Mouse (Mus musculus) brain, embryonic 14.5 days (tissue): Measurements from ENCODE around the gene Bri3. TPM values are rescaled to one million over a fixed set of nuclear protein-coding genes. Genes with fewer than 3 reads are reported as not detected.

Experiments used
- DNase-seq: peaks from one replicate; pipeline ENCODE4 v3.0.0-alpha.2; 2011; ENCODE audit warnings: low read depth
- CTCF ChIP-seq: fragments of 200-500 bp; IDR thresholded peaks from 2 replicates; pipeline ENCODE4 v1.5.1; 2012; ENCODE audit warnings: inconsistent platforms, mild to moderate bottlenecking, moderate library complexity, borderline replicate concordance; ENCODE audit not compliant: insufficient read depth, insufficient read length; ENCODE audit errors: extremely low read depth
- POLR2A ChIP-seq: fragments of 200-500 bp; IDR thresholded peaks from 2 replicates; pipeline ENCODE4 v1.6.1; 2012; ENCODE audit warnings: mild to moderate bottlenecking, inconsistent platforms, borderline replicate concordance; ENCODE audit not compliant: poor library complexity, insufficient read depth, insufficient read length, severe bottlenecking; ENCODE audit errors: extremely low read depth
- polyA plus RNA-seq: library from polyadenylated mRNA; depleted of rRNA; stranded (reverse); fragments of >200 nt; gene quantifications from 2 replicates; pipeline ENCODE4 v1.2.3, GENCODE M21; 2012

Bri3 gene
- polyA plus RNA-seq, 1 experiment, result 97.3 TPM

- TF ChIP-seq CTCF (no peak), POLR2A (no peak)
- no peak for DNase-seq
Observed at GRCm38 (mm10) chr5:144370986-144371385, 126.7 kb downstream of the Bri3 start.

GRCm38 (mm10) chr5:144372177-144372576 is 127.9 kb downstream of the Bri3 start:
- DNase-seq, result no peak
- TF ChIP-seq CTCF (no peak), POLR2A (no peak)

DNA sequence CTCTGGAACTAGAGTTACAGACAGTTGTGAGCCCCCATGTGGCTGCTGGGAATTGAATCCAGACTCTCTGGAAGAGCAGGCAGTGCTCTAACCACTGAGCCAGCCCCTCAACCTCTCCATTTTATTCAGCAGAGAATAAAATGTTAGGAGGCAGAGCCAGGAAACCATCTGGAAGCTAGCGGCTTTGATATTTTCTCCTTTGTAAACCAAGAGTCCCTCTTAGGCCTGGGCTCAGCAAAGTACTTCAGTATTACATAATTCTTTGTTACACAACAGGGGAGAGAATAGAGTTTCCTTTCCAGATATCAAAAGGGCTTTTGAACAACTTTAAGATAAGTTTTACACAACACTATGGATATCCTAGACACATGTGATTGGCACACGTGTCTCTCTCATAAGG is 128.6 kb downstream of the Bri3 start:
- no peak for TF ChIP-seq POLR2A
- no peak for TF ChIP-seq CTCF
- no peak for DNase-seq

DNA sequence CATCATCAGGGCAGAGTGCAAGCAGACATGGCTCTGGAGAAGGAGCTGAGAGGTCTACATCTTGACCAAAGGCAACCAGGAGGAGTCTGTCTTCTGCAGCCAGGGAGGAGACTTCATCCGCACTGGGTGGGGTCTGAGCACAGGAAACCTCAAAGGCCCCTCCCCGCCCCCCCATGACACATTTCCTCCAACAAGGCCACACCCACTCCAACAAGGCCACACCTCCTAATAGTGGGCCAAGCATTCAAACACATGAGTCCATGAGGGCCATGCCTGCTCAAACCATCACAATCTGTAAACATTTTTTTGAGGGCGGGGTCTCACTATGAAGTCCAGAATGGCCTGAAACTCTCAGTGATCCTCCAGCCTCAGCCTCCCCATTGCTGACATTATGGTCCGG is 135.2 kb downstream of the Bri3 start:
- no peak for DNase-seq

DNA sequence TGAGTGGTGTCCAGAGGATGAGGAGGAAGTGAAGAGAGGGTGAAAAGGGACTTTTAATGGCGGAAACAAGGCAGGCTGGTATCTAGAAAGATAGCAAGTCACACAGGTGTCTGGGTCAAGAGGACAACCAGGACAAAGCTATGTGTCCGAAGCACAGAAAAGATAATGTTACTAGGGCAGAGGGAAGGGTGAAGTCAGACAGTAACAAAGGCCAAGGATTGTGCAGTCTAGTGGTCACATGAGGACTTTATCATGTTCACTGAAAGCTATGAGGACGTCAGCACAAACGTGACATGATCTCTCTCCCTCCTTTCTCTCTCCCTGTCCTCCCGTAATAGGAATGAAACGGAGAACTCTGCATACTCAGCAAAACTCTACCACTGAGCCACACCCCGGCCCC is 136.5 kb downstream of the Bri3 start:
- no peak for DNase-seq
- TF ChIP-seq CTCF (no peak), POLR2A (no peak)

More for the DNA sequence above, 135.2 kb downstream of the Bri3 start:
- TF ChIP-seq POLR2A (no peak), CTCF (no peak)

DNA sequence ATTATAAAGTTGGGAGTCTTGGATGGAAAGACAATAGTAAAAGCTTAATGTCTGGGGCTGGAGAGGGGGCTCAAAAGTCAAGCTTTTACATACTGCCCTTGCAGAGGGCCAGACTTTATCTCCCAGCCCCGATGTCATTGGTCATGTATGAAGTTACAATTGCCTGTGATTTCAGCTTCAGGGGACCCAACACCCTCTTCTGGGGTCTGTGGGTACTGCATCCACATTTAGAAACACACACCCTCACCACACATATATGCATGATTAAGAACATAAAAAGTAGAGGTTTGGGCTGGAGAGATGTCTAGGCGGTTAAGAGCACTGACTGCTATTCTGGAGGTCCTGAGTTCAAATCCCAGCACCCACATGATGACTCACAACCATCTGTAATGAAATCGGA is 137.5 kb downstream of the Bri3 start:
- DNase-seq, result no peak
- peak; percentile 14; the same call in 1 of the 2 replicates for TF ChIP-seq CTCF
- TF ChIP-seq POLR2A, result no peak

DNA sequence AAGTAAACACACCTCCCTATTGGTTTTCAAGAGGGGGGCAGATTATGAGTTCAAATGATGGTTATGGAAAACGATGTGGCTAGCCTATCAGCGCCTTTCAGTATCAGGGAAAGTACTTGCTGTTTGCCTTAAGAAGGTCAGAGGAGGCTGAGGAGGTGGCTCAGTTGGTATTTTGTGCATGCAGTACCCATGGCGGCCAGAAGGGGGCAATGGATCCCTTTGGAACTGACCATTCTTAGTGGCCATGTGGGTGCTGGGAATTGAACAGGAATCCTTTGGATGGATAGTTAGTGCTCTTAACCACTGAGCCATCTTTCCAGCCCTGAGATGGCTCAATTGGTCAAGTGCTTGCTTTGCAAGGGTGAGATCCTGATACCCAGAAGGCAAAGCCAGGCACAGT is 139.7 kb downstream of the Bri3 start:
- no peak for DNase-seq
- TF ChIP-seq POLR2A, result no peak
- TF ChIP-seq CTCF, result peak; percentile 52; the same call in 1 of the 2 replicates

GRCm38 (mm10) chr5:144387851-144388250 is 143.6 kb downstream of the Bri3 start:
- TF ChIP-seq POLR2A (no peak), CTCF (peak; percentile 81)

GRCm38 (mm10) chr5:144394142-144394541 is 149.9 kb downstream of the Bri3 start:
- no peak for DNase-seq
- TF ChIP-seq CTCF, result no peak
- TF ChIP-seq POLR2A, result no peak

More at GRCm38 (mm10) chr5:144387851-144388250, 143.6 kb downstream of the Bri3 start:
- peak; percentile 67 for DNase-seq

DNA sequence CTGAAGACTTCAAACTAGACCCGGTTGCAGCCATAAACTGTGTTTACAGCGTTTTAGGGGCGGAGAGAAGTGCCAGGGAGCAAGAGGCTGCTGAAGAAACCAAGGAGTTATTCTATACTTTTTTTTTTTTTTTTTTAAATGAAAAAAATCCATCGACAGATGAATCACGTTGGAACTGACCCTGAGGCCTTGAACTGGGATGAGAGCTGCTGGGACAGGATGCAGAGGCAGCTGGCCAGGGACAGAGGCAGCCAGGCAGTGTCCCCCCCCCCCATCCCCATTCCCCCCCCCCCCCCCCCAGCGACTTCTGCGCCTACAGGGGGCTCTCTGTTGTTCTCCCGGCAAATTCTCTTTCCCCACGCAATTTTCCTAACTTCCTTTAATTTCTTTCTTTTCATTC is 153.3 kb downstream of the Bri3 start:
- TF ChIP-seq CTCF, result no peak
- TF ChIP-seq POLR2A, result no peak
- no peak for DNase-seq

DNA sequence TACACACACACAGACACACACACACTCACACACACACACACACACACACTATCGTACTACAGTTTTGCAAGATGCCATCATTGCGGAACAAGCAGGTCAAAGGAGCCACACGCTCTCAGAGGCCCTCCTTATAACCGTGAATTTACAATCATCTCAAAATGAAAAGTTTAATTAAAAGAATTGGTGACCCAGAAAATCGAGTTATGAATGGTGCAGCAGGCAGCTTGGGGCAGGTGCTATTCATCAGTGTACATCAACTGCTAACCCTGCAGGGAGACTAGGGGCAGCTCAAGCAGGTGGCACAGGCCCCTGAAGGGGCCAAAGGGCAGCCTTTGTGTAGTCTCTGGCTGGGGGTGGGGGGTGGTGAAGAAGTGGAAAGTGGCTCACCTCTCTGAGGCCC is 156.6 kb downstream of the Bri3 start:
- DNase-seq, result peak; percentile 26
- TF ChIP-seq POLR2A (no peak), CTCF (no peak)

- TF ChIP-seq CTCF, result no peak
- no peak for TF ChIP-seq POLR2A
- DNase-seq, result no peak
Observed at GRCm38 (mm10) chr5:144406256-144406655, 162.0 kb downstream of the Bri3 start.
